Mouse (Mus musculus): Measurements from ENCODE around the gene Cbr3.

Cbr3 gene

GRCm38 (mm10) chr16:93711411-93712188, 28.6 kb downstream of the Cbr3 start, which contains the start of gene Dop1b:
Gene Dop1b, plus strand, starts transcription at chr16:93711904.
- peak; percentile 99 for DNase-seq (ENCODE audit: low read depth, low spot score)

GRCm38 (mm10) chr16:93712189-93712885, 29.3 kb downstream of the Cbr3 start:
- peak; percentile 62 for DNase-seq (ENCODE audit: low read depth, low spot score)

- DNase-seq (ENCODE audit: low read depth, low spot score): no peak
These were observed 30.0 kb downstream of the Cbr3 start for GRCm38 (mm10) chr16:93712966-93713365.

- peak; percentile 83 for DNase-seq (ENCODE audit: low read depth, low spot score)
These were observed 31.4 kb downstream of the Cbr3 start for GRCm38 (mm10) chr16:93714426-93714825.

GRCm38 (mm10) chr16:93715826-93716225, 32.8 kb downstream of the Cbr3 start:
- no peak for DNase-seq (ENCODE audit: low read depth, low spot score)

GRCm38 (mm10) chr16:93717299-93717703, 34.3 kb downstream of the Cbr3 start:
- DNase-seq (ENCODE audit: low read depth, low spot score): peak; percentile 92

GRCm38 (mm10) chr16:93721771-93722170, 38.8 kb downstream of the Cbr3 start:
- no peak for DNase-seq (ENCODE audit: low read depth, low spot score)

- DNase-seq (ENCODE audit: low read depth, low spot score): no peak
These were observed 39.5 kb downstream of the Cbr3 start for GRCm38 (mm10) chr16:93722476-93722875.

- no peak for DNase-seq (ENCODE audit: low read depth, low spot score)
These were observed 42.6 kb downstream of the Cbr3 start for GRCm38 (mm10) chr16:93725417-93726144.

- DNase-seq (ENCODE audit: low read depth, low spot score): no peak
These were observed 43.2 kb downstream of the Cbr3 start for GRCm38 (mm10) chr16:93726186-93726585.

- no peak for DNase-seq (ENCODE audit: low read depth, low spot score)
These were observed 45.7 kb downstream of the Cbr3 start for GRCm38 (mm10) chr16:93728676-93729075.

GRCm38 (mm10) chr16:93729801-93730721, 47.0 kb downstream of the Cbr3 start:
- peak; percentile 34 for DNase-seq (ENCODE audit: low read depth, low spot score)

GRCm38 (mm10) chr16:93731310-93731709, 48.3 kb downstream of the Cbr3 start:
- no peak for DNase-seq (ENCODE audit: low read depth, low spot score)

- DNase-seq (ENCODE audit: low read depth, low spot score): no peak
These were observed 50.0 kb downstream of the Cbr3 start for GRCm38 (mm10) chr16:93732875-93733569.

- DNase-seq (ENCODE audit: low read depth, low spot score): no peak
These were observed 56.2 kb downstream of the Cbr3 start for GRCm38 (mm10) chr16:93739251-93739650.
